Mouse (Mus musculus) embryo, embryonic 10.5 days (tissue): ENCODE measurements at regions not wholly inside any gene's neighbourhood (a gene's known extent, or its start where the extent isn't known, plus 50 kb on each side); places are given as distances from the start of the nearest gene placed in this dataset.
A peak's percentile ranks its signal among the peaks of the same experiment; 100 is the strongest.
"Not testable (repeated sequence)": the region's sequence is repeated elsewhere in the genome, so short reads cannot be mapped to it uniquely, and the experiment has no call there.

Source experiments
- DNase-seq: peaks from one replicate; pipeline ENCODE4 v3.0.0-alpha.2; 2015; ENCODE audit warnings: low spot score

DNA sequence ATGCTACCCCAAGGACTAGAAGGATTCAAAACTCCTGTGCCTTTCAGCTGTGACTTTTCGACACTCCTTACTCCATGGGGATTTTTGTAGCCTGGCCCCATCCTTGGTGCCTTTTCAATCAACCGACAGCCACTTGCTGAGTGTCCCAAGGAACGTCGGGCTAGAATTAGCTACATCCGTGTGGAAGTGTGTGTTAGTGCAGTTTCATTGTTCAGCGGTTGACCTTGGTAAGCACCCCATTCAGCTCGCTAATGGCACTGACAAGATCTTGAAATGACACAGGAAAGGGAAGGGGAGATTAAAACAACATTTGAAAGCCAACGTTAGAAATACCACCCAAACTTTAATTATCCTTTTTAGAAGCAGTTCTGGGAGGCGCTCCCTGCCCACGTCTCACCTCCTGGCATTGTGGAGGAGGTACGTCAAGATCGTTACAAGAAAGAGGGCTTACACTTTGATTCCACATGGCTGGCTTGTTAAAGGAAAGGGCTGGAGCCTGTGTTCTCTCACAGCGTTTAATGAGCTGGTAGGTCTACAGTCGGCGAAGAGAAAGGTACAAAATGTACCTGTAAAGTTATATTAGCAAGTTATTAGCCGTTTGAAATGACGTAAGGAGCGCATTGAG lies 536.4 kb downstream of the Fam19a2 start:
- DNase-seq, result peak; percentile 31

- DNase-seq, result no peak
Measured at GRCm38 (mm10) chr10:123800692-123801528, 537.1 kb downstream of the Fam19a2 start.

GRCm38 (mm10) chr10:123810882-123811281 lies 547.1 kb downstream of the Fam19a2 start:
- peak; percentile 19 for DNase-seq

GRCm38 (mm10) chr10:123813142-123813541 lies 549.3 kb downstream of the Fam19a2 start:
- DNase-seq, result no peak

DNA sequence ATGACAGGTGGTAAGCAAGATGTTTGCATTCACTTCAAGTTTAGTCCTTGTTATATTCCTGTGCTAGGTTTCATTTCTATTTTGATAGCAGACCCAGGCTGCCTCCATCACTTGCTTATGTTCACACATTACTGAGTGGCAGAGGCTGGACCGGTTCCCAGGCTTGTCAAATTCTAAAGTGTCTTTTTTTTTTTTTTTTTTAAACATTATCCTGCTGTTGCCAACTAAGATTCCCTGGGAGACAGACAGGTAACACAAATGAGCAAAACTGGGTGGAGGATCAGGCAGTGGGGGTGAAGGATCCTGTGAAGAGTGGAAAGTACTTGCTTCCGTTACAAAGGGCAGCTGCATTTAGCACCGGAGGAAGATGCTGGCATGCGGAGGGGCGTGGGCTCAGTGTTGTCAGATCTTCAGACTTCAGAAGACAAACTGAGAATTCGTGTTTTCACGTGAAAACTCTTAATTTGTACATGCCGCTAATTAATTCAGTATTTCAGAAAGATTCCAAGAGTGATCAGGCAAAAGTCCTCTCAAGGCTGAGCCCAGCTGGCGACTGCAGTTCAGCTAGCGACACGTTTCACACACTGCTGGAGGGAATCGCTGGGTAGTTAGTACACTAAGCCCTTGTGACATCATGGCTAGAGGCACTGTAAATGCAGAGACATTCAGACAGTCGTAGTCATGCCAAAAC lies 576.4 kb downstream of the Fam19a2 start:
- DNase-seq, result peak; percentile 3

- no peak for DNase-seq
Measured at GRCm38 (mm10) chr10:123842141-123842540, 578.3 kb downstream of the Fam19a2 start.

GRCm38 (mm10) chr10:123843604-123844003 lies 579.8 kb downstream of the Fam19a2 start:
- DNase-seq, result no peak

- DNase-seq, result no peak
Measured at GRCm38 (mm10) chr10:123846631-123847030, 582.8 kb downstream of the Fam19a2 start.

- DNase-seq, result no peak
Measured at GRCm38 (mm10) chr10:123848564-123848963, 584.8 kb downstream of the Fam19a2 start.

DNA sequence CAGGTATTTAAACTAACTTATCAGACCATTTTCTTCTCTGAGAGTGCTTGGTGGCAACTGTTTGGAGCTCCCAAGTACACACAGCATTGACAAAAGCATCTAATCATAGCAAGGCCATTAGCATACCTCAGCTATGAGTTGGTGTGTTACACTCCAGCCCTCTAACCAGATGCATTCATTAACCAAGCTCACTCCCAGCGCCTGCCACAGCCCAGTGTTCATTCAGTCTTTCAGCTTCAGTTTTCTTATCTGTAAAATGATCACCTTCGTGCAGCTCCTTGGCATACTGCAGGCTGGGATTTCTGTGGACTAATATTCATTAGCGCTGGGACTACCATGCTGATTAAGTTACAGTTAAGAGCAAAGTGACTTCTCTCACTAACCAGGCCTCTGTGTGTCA lies 611.7 kb downstream of the Fam19a2 start:
- DNase-seq, result peak; percentile 1

- DNase-seq, result peak; percentile 9
Measured at GRCm38 (mm10) chr10:123875882-123876281, 612.1 kb downstream of the Fam19a2 start.

DNA sequence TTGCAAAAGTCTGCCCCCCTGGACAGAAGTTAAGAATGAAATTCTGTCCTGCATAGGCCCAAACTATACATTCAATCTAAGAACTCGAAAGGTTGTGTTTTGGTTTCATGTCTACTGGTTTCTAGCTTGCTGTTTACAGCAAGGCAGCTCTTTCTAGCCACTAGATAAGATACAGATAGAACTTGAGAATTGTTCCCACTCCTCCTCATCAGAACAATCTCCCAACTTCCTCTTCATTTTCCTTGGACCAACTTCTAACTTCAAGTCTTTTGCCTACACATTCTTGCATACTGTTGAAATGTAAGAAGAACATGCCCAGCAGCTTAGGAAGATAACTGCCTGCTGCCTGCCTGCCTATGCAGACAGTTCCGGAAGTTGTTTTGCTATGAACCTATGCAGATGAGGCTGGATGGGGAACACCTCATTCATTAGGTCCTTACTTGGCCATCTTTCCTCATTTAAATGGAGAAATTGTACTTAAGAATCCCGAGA lies 624.9 kb downstream of the Fam19a2 start:
- DNase-seq, result no peak

DNA sequence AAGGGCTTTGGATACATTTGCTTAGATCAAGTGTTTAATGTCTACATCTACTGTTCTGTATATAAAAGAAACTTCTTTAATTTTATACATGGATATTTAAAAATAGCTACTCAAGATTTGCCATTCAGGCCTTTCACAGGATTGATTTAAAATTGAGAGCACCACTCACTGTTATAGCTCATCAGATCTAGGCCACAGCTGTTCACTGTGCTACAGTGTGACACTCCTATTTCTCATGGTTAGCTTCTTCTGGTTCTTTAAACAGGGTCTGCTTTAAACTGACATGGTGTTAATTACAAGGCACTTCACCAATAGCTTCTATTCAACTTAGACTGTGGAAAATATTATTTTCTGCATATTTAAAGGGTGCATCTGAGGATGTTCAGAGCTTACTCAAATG lies 655.3 kb downstream of the Fam19a2 start:
- DNase-seq, result no peak

DNA sequence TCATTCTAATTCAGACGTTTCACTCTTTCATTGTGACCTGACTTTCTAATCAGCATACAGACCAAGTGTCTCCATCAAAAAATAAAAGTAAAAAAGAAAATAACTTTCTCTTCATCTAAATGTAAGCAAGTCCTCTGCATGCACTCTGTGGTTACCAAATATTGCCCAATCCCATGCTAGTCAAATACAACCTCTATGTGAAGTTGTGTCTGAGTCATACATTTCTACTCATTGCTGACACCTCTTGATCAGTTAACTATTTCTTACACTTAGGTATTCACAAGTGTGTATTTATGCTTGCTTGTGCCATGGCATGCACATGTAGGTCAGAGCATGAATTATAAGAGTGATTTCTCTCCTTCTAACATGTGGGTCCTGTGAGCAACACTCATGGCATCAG lies 666.2 kb downstream of the Fam19a2 start:
- no peak for DNase-seq

DNA sequence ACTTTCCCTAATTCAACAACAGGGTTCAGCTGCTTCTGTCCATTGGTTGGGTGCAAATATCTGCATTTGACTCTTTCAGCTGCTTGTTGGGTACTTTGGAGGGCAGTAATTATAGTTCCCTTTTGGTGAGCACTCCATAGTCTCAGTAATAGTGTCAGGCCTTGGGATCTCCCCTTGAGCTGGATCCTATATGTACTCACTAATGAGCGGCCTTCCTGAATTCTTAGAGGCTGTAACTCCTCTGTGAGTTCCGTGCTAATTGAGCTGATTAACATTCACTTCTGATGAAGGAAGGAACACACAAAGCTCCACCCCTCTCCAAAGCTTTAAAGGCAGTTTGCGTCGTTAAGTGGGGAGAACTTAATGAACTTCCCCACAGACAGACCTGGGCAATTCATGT lies 674.9 kb downstream of the Fam19a2 start:
- not testable (repeated sequence) for DNase-seq
